Comparison of ENCODE assay signal across 12 mouse cellular contexts in the genomic region with DNA sequence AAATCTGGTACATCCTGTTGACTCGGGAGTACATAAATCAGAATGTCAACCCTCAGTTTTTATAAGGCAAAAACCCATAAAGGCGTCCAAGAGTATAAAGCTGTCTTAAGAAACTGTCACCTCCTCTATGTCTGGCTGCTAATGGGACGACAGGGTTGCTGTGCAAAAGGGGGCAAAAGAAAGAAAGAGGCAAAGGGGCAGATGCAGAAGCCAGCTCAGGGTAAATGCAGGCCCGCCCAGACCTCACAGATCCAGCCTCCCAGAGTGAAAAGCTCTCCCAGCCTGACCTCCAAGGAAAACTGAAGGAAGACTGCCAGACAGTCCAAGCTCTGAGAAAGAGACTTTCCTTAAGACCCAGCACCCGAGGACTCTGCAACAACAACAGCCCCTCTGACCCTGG.
DNase-seq lines count a peak whose midpoint lies in the region; ATAC-seq and TF ChIP-seq lines count a peak whose summit lies in the region.
"Had no signal": no experiment of that assay in that cellular context is flagged by ENCODE, and none has a peak within 500 bp of the region (broad histone marks: within the 10 kb centered on the region; RNA-seq: fewer than 3 reads in every experiment).

No protein-coding gene starts in this region.

- no peaks in the 10 kb centered on the region for H3K27me3 ChIP-seq in kidney, postnatal 0 days (ENCODE audit: insufficient read depth, low read length)
- H3K27me3 ChIP-seq in neural tube, embryonic 15.5 days (replicated peaks) = no peaks in the 10 kb centered on the region
- H3K27me3 ChIP-seq: liver, embryonic 15.5 days had no signal

- WGBS in kidney, postnatal 0 days = 9% methylated on average over 5 of the region's 5 CpGs
- 25% methylated on average over 5 of the region's 5 CpGs for WGBS in neural tube, embryonic 15.5 days

- 0 out of 2 replicates have a peak, but pooled peaks have one; percentile 43 for ATAC-seq in kidney, postnatal 0 days (replicated peaks; ENCODE audit: low FRiP score, low read depth)
- no peak for ATAC-seq in neural tube, embryonic 15.5 days (ENCODE audit: low FRiP score)

- no peaks in the 10 kb centered on the region for H3K9me3 ChIP-seq in kidney, postnatal 0 days (replicated peaks; ENCODE audit: low read length)
- H3K9me3 ChIP-seq in neural tube, embryonic 15.5 days (replicated peaks) = no peaks in the 10 kb centered on the region
- H3K9me3 ChIP-seq: liver, embryonic 15.5 days had no signal

- no peak for TF ChIP-seq CTCF in kidney, postnatal 0 days (IDR thresholded peaks at IDR 0.05; ENCODE audit: low read depth)

- no peak overlapping the region for H3K9ac ChIP-seq in kidney, postnatal 0 days (ENCODE audit: low read depth, low read length)
- no peak overlapping the region for H3K9ac ChIP-seq in neural tube, embryonic 15.5 days (replicated peaks)
- H3K9ac ChIP-seq: liver, embryonic 15.5 days had no signal

- H3K36me3 ChIP-seq in kidney, postnatal 0 days (ENCODE audit: insufficient read depth, low read length) = no peaks in the 10 kb centered on the region
- no peaks in the 10 kb centered on the region for H3K36me3 ChIP-seq in neural tube, embryonic 15.5 days
- H3K36me3 ChIP-seq: liver, embryonic 15.5 days had no signal

- DNase-seq in embryo, embryonic 10 days (ENCODE audit: low spot score) = peak; percentile 33
- no peak for DNase-seq in embryo, embryonic 9.5 days (ENCODE audit: extremely low spot score)
- peak; percentile 5 for DNase-seq in lung, postnatal 10 days
- DNase-seq in lung, postnatal 4 days = no peak
- peak; percentile 93 for DNase-seq in kidney, postnatal 0 days (ENCODE audit: low spot score)
- DNase-seq in ovary, postnatal 14 days (ENCODE audit: low spot score) = no peak
- no peak for DNase-seq in layer of hippocampus, adult 9-10 months (ENCODE audit: low spot score)
- DNase-seq: adrenal gland, adult 2 months; cerebellum, postnatal 14 days had no signal

- peak overlapping the region; percentile 65 for H3K27ac ChIP-seq in kidney, postnatal 0 days
- peak overlapping the region; percentile 25 for H3K27ac ChIP-seq in neural tube, embryonic 15.5 days (replicated peaks)
- H3K27ac ChIP-seq: liver, embryonic 15.5 days had no signal

- H3K4me1 ChIP-seq in kidney, postnatal 0 days (replicated peaks; ENCODE audit: insufficient read depth, low read length) = 0 out of 2 replicates have a peak, but pooled peaks cover 14% of the 10 kb centered on the region
- peaks cover 39% of the 10 kb centered on the region for H3K4me1 ChIP-seq in neural tube, embryonic 15.5 days
- H3K4me1 ChIP-seq: liver, embryonic 15.5 days had no signal

- H3K4me3 ChIP-seq in kidney, postnatal 0 days (replicated peaks; ENCODE audit: low read depth, low read length) = no peak overlapping the region
- H3K4me3 ChIP-seq in neural tube, embryonic 15.5 days (replicated peaks) = no peak overlapping the region
- H3K4me3 ChIP-seq: liver, embryonic 15.5 days had no signal

- no peak overlapping the region for H3K4me2 ChIP-seq in kidney, postnatal 0 days (ENCODE audit: low read length)
- H3K4me2 ChIP-seq in neural tube, embryonic 15.5 days = peak overlapping the region; percentile 19; the same call in 1 of the 2 replicates
- H3K4me2 ChIP-seq: heart, embryonic 11.5 days; liver, embryonic 15.5 days had no signal

Comparison
In these comparisons a context has a peak if more than half of its experiments do, and no peak if none do; other contexts are left out.
1. DNase-seq: peak in embryo, embryonic 10 days (single experiment), lung, postnatal 10 days (single experiment) and kidney, postnatal 0 days (single experiment); none in embryo, embryonic 9.5 days (single experiment), lung, postnatal 4 days (0 of 2), ovary, postnatal 14 days (single experiment) and layer of hippocampus, adult 9-10 months (single experiment).